Mouse (Mus musculus) CD4-positive, CD25-positive, alpha-beta regulatory T cell (primary cell): ENCODE data around the gene 4933428M09Rik. TPM values are rescaled to one million over a fixed set of nuclear protein-coding genes. Genes with fewer than 3 reads are reported as not detected.

ENCODE experiments used
- polyA plus RNA-seq: library from polyadenylated mRNA; unstranded; fragments of 100-300 nt; shearing (Covaris generic); gene quantifications from one replicate; pipeline ENCODE4 v1.2.1, GENCODE M21; 2017

4933428M09Rik gene
- not detected for polyA plus RNA-seq

GRCm38 (mm10) chrX:139178928-139179327 is at the start of gene 4933428M09Rik:
4933428M09Rik (plus strand) TSS chrX:139179228.

GRCm38 (mm10) chrX:139209829-139210225 is 30.8 kb downstream of the 4933428M09Rik start, which contains the start of gene Mum1l1:
Mum1l1 (plus strand) TSS chrX:139210042.

Other genes with a start within 250 kb of the 4933428M09Rik start
- gene Serpina7, start 94.0 kb upstream of the 4933428M09Rik start, polyA plus RNA-seq = not detected
- gene 4930513O06Rik, start 93.0 kb upstream of the 4933428M09Rik start, polyA plus RNA-seq = not detected
- not detected for gene Mum1l1, start 30.8 kb downstream of the 4933428M09Rik start, polyA plus RNA-seq
- gene Trap1a, start 154.5 kb downstream of the 4933428M09Rik start, polyA plus RNA-seq = not detected